Mouse (Mus musculus) gastrocnemius, postnatal 4 days (tissue): ENCODE results near the gene Cyp2w1. TPM values are rescaled to one million over a fixed set of nuclear protein-coding genes. Genes with fewer than 3 reads are reported as not detected.
A peak's percentile ranks its signal among the peaks of the same experiment; 100 is the strongest.
"Not testable (repeated sequence)": the region's sequence is repeated elsewhere in the genome, so short reads cannot be mapped to it uniquely, and the experiment has no call there.

Experiments used
- DNase-seq, 2 experiments: peaks; one replicate each; pipeline ENCODE4 v3.0.0; 2021 to 2022; ENCODE audit warnings: low spot score in 2 of 2, mixed read lengths in 2 of 2
- total RNA-seq, 2 experiments: library from RNA; stranded (reverse); gene quantifications; 2 replicates each; pipeline ENCODE4 v1.2.3; 2021

Cyp2w1 gene
- total RNA-seq, 2 experiments from 2014 or later = not detected

DNA sequence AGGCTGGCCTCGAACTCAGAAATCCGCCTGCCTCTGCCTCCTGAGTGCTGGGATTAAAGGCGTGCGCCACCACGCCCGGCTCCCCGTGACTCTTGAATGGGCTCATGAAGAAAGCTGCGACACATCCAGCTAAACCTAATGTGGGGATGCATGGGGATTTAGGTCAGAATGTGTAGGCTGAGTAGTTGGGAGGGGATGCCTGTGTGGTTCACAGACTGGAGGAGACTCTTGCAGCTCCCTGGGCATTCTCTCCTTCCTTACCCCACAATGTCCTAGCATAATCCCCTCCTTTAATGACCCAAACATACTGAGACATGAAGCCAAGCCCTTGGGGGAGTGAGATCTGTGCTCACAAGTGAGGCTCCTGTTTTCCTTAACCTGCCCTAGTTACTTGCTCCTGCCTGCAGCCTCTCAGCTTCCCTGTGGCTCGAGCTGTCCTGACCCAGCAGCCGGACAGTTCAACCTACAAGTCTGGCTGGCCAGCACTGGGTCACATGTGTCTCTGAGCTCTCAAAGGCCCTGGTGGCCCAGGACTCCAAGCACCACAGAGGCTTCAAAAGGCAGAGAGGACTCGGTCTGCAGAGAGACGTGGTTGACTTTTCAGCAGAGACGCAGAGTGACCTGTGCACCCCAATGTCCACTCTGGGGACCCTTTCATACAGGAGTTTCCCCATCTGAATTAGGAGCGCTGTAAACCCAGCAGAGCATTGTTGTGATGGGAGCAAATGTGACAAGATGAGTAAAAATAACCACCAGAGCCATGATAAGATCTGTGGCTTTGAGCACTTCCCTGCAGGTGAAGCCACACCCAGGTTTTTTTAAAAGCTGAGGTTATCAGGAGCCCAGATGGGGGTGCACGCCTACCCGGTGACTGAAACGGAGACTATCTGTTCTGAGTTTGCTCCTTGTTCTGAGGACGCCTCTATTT is 29.4 kb downstream of the Cyp2w1 start:
- no peak for DNase-seq

DNA sequence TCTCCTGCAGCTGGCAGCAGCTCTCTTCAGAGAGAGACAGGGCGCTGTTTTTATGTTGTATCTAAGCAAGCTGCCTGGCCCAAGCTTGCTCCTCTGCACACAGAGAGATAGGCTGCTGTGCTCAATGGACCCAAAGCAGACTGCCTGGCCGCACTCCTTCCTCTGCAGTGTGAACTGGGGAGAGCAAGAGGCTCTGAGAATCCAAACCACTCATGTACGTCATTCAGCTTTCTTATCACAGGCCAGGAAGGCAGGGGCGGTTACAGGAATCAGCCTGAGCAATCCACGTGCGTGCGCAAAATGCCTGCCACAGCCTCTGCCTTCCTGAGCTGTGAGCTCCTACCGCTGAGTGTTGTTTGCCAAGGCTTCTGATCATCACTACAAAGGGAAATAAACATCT is 30.3 kb downstream of the Cyp2w1 start:
- DNase-seq = no peak

DNA sequence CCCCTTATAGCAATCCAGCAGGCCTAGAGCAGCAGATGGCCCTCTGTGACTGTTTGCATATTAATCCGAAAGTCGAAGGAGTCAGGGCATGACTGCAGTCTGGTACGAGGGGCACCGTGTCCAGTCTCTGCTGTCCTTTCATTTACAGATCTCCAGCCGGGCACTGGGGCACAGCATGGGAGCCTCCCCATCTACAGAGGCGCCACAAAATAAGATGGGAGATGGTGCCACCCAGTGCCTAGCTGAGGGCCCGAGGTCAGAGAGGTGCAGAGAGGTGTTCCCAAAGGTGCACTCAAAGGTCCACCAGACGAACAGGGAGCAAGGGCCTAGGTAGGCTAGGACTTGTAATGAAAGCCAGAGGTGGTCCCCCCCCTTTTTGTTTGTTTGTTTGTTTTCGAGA is 30.8 kb downstream of the Cyp2w1 start:
- no peak for DNase-seq

DNA sequence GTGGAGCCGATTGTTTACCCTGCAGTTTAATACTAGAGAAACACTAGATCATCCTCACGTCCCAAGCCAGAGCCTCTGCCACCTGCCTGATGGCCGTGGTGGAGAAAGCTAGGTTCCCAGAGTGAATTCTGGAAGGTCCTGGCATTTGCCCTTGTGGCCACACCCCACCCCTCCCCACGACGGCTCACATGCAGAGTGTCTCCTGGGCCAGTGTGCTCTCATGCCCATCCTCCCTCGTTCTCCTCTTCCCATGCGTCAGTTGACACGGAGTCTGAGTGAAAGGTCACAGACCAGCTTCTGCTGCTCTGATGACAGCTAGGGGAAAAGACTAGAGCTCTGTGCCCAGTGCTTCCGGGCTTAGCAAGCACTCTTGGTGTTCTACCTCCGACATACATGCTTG is 32.1 kb downstream of the Cyp2w1 start:
- no peak for DNase-seq

DNA sequence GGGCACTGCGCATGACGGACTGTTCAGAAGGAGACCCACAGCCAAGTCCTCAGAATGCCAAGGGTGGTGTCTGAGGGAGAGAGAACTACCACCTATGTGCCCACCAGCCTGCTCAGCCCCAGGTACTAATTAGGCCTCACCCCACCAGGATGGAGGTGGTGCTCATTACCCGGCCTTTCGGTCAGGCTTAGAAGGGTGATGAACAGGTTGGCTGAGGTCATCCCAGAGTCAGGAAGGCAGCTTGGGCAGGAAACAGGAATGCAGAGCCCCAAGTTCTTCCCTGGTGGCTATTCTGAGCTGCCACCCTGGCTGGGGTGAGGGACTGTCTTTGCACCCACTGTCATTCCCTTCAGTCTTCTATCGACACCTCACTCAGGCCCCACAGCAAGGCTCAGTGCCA is 33.6 kb downstream of the Cyp2w1 start:
- DNase-seq = no peak

DNA sequence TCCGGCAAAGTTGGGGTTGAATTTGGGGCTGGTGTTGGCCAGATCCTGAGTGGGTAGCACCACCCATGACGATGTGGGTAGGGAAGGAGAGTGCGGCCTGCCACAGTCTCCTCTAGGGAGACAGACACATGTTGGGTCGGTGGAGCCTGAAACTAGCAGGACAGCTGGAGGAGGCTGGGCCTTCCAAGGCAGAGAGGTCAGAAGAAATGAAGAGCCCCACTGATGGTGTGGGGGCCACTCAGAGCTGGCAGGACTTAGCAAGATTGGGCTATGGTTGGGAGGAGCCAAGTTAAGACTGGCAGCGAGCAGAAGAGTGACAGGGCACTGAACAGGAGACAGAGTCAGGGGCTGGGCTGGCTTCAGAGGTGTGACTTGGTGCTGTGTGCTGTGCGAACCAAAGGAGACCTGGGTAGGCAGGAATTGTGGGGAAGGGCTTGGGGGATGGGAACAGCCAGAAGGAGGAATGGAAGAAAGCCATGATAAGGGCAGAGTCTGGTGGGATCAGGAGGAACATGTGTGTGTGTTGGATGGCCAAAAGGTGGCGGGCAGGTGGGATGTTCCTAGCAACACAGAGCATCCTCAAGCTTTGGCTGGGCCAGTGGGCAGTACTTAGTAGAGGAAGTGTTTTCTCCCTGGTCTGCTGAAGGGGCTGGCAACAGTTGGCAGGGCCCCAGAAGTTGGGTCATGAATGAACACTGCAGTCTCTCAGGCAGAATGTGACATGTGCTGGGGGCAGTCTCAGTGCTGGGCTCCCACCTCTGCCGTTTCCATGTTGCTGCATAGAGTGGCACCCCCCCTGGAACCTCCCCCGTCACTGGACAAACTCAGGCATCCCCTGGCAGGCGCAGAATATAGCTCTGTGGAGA is 35.1 kb downstream of the Cyp2w1 start:
- DNase-seq = peak in 1 of 2 experiments; percentile 51

DNA sequence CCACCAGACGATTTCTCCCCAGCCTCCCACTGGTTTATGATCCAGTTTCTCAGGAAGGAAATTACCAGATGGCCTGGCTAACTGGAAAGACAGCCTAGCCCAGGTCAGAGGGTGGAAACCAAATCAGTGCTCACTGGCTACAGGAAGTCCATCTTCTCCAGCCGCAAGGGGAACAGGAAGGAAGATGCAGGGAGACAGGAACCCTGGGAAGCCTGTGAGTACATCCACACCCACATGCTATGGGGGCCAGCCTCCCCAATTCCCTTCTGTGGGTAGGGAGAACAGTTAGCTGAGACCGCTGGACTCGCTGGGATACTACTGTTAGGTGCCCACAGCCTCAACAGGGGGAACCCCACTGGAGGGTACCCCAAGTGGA is 35.8 kb downstream of the Cyp2w1 start:
- no peak for DNase-seq

DNA sequence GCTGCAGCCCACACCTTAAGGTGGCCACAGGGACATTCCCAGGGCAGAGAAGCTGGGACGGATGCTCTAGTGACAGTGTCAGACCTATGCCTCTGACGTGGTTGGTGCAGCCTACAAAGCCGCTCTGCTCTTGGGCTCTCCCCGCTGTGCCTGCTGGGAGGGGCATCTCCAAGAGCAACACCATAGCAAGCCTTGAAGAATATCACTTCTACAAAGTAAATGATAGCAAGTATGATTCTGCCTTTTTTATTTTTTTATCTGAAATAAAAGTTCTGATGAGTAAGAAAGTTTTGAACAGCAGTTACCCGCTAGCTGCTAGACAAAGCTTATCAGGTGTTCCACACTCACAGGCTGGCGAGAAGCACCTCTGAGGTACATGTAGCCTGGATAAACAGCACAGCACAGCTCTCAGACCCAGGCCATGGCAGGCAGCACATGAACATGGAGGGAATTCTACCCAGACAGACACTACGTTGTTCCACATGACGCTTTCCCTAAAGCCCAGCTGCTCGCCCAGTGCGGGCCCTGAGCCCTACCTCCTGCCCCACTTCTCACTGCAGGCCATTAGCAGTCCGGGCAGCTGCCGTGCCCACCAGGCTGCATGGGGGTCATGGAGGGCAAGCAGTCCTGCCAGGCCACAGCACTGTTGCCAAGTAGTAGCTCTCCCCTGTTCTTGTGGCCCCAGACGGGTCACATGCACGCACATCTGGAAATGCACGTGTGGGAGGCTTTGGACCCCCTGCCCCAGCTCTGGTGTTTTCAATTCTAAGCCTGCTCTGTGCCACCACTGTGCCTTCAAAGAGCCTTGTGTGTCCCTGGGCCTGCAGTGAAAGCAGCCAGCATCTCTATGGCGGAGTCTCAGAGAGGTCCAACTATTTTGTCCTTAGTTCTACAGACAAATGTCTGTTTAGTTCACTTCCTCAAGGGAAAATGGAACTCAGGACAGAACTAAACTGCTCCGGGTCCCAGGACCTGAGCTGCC is 36.6 kb downstream of the Cyp2w1 start:
- peak in 1 of 2 experiments; percentile 59 for DNase-seq

DNA sequence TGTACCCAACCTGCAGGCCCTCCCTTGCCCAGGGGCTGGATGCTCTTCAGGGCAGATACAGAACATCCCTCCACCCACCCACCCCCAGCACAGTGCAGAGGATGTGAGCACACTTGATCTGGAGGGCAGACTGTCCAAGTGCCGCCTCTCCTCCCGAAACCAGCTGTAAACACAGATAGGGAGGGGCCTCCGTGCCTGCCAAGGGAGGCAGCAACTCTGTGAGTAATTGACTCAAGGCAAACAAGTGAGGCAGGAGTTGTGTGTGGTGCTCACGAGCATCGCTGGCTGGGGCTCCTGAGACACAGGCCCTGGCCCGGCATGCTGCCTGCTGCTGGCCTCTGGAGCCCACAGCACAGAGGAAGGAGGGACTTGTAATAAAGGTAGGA is 37.3 kb downstream of the Cyp2w1 start:
- peak; percentile 43 to 66 for DNase-seq

DNA sequence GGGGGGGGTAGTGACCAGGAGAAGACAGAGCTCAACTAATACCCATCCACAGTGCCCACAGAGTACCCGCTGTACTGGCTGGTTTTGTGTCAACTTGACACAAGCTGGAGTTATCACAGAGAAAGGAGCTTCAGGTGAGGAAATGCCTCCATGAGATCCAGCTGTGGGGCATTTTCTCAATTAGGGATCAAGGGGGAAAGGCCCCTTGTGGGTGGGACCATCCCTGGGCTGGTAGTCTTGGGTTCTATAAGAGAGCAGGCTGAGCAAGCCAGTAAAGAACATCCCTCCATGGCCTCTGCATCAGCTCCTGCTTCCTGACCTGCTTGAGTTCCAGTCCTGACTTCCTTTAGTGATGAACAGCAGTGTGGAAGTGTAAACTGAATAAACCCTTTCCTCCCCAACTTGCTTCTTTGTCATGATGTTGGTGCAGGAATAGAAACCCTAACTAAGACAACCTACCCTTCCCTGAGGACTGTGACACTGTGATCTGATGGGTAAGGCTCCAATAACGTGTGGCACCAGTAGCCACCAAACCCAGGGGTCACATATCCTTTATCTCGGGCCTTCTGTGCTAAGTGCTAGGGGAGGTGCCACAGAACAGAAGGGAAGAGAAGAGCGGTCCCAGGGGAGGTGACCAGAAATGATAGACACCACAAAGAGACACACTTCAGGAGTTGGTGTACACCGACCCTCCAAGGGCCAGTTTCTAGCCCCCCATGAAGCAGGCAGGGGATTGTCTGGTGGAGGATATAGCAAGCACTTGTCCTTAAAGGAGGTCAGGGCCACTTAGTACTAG is 38.1 kb downstream of the Cyp2w1 start:
- not testable (repeated sequence) for DNase-seq

DNA sequence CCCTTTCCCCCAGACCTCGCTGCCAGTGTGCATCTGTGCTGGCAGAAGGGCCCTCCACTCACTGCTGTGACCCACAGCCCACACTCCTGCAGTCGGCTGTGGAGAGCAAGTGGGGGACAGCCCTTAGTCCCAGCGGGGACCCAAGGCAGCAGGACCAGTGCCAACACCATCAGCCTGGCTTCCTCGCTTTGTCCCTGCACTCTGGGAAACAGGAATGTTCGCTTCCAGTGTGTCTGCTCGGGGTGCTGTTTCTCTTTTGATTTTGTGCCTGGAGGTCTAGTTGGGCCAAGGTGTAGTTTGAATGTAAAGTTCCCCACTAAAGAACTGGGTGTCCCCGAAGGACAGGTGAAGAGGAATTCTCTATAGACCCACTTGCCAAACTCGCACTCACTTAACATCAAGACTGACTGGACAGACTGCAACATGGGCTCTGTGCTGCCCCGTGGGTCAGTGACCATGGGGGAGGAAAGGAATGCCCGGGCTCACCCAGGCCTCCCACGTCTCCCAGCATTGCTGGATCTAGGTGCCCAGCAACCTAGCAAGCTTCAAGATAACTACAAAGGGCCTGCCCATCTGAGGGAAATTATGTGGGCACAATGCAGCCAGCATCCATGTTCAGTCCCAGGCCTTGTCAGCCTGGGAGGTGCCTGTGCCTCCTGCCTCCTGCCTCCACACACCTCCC is 39.0 kb downstream of the Cyp2w1 start:
- no peak for DNase-seq

DNA sequence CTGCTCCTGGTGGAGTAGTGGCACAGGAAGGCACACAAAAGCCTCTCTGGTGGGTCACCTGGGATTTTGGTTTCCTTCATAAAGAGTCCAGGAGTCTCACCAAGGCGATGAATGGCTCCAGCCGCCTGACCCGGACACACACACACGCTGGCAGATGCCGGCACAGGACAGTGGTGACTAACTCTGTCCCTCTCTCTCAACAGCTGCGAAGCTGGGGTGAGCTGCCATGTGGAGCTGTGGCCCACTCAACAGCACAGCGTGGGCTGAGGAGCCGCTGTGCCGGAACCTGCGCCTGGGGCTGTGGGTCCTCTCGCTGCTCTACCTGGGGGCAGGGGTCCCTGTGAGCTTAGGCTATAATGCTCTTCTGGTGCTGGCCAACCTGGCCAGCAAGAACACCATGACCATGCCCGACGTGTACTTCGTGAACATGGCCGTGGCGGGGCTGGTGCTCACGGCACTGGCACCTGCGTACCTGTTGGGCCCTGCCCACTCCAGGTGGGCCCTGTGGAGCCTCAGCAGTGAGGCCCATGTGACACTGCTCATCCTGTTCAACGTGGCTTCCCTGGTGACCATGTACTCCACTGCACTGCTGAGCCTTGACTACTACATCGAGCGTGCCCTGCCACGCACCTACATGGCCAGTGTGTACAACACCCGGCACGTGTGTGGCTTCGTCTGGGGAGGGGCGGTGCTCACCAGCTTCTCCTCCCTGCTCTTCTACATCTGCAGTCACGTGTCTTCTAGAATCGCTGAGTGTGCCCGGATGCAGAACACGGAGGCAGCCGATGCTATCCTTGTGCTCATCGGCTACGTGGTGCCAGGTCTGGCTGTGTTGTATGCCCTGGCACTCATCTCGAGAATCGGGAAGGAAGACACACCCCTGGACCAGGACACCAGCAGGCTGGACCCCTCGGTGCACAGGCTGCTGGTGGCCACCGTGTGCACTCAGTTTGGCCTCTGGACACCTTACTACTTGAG is 40.1 kb downstream of the Cyp2w1 start:
- DNase-seq = no peak

DNA sequence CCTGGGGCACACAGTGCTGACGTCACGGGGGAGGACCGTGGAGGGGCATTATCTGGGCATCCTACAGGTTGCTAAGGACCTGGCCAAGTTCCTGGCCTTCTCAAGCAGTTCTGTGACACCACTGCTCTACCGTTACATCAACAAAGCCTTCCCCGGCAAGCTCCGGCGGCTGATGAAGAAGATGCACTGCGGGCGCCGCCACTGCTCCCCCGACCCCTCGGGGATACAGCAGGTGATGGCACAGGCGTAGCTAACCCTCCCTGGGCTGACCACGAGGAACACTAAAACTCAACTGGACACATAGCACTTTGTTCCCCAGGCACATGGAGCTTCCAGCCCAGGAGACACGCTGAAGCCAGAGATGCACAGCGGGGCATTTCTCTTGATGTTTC is 40.8 kb downstream of the Cyp2w1 start:
- DNase-seq = no peak

DNA sequence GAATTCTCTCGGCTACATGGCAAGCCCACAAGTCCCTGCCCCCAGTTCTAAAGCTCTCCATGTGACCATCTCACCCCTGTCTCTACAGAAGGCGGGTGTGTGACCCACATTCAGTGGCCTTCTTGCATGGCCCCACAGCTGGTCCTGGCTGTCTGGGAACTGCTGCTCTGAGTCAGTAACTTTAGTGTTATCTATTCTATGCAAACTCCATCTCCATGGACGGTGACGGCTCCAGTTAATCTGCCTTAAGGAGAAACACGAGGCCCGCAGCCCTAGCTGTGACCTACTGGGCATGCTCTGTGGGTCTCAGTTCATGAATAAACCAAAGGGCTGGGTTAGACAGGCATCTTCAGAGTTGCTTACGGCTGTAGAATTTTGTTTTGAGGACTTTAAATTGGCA is 42.0 kb downstream of the Cyp2w1 start:
- DNase-seq = no peak

DNA sequence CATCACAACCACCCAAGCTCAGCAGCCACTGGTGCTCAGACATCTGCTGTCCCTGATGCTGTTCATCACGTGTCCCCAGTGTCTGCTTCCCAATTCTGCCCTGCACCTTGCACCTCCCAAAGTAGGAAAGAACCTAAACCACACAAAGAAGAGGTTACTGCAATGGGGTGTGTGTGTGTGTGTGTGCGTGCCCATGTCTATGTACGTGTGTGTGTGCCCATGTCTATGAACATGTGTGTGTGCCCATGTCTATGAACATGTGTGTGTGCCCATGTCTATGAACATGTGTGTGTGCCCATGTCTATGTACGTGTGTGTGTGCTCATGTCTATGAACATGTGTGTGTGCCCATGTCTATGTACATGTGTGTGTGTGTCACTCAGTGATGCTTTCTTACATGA is 43.1 kb downstream of the Cyp2w1 start:
- DNase-seq = no peak

DNA sequence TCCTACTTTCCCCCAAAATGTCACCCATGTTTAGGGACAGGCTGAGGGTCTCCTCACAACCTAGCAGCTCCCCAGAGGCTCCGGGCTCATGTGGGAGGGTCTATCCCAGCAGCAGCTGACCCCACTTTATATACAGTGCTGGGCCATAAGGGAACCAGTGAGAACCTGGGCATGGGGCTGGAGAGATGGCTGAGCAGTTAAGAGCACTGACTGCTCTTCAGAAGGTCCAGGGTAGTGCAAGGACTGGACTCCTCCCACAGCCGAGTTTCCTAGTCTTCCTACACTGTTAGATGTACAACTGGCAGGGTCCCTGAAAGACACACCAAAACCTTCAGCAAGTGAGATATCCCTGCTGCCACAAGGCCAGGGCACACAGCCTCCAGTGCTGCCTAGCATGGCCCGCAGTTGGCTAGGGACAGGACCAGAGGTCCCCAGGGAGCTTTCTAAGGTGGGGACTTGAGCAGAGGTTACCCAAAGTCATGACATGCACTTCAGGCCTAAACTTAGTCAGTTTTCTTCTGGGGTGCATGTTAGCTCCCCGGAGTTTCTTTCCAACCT is 45.0 kb downstream of the Cyp2w1 start:
- no peak for DNase-seq

DNA sequence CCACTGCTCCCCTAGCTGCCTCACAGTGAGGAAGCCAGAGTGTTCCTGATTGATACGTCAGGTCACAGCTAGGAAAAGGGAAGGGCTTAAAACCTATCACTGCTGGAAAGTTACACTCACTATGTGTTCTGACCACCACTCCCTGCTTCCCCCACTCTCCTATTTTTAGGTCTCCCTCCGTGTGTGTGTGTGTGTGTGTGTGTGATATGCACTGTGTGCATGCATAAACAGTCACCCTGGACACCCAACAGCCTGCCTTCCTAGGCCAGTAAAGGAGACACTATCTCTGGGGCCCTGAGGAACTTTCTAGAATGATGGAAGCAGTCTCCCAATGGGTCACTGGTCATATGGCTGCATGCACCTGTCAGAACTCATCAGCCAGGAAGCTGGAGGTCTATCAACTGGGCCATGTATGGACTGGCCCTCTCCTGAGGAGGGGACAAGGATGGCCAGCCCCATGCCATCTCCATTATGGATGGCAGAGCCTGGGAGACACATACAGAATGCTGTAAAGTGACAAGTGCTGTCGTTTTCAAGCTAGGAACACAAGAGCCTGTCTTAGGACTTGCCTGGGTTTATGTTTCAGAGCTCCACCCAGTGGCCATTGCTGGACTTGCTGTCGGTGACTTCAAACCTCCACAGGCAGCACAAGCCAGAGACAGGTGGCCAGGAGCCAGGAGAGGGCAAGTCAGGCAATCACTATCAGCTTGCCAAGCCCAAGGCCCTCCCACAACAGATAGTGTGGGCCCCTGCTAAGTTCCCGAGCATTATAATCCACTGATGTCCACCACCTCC is 45.7 kb downstream of the Cyp2w1 start:
- DNase-seq = peak; percentile 84 to 95
